ENCODE assay signal across 8 mouse cellular contexts in genomic region chr13:41283256-41283655, GRCm38 (mm10). TPM values are rescaled to one million over a fixed set of nuclear protein-coding genes. Genes with fewer than 3 reads are reported as not detected.
A peak's percentile ranks its signal among the peaks of the same experiment; 100 is the strongest.
DNase-seq lines count a peak whose midpoint lies in the region; ATAC-seq and TF ChIP-seq lines count a peak whose summit lies in the region.

No protein-coding gene starts in this region.

- H3K4me1 ChIP-seq in cerebellum, adult 2 months (ENCODE audit: control insufficient read depth, insufficient read depth, low read length): no peaks in the 10 kb centered on the region
- H3K4me1 ChIP-seq in intestine, embryonic 14.5 days (replicated peaks; ENCODE audit: control insufficient read depth, insufficient read depth, low read length): no peaks in the 10 kb centered on the region

- no peak overlapping the region for H3K9ac ChIP-seq in intestine, embryonic 14.5 days (ENCODE audit: low read length)

- no peak for TF ChIP-seq POLR2A in cerebellum, adult 2 months (IDR thresholded peaks at IDR 0.05; ENCODE audit: borderline replicate concordance, insufficient read depth, low read length)

- no peaks in the 10 kb centered on the region for H3K27me3 ChIP-seq in cerebellum, adult 2 months (ENCODE audit: control insufficient read depth, insufficient read depth, low read length)
- no peaks in the 10 kb centered on the region for H3K27me3 ChIP-seq in intestine, embryonic 14.5 days (replicated peaks; ENCODE audit: control insufficient read depth, insufficient read depth, low read length)

- H3K4me3 ChIP-seq in cerebellum, adult 2 months (replicated peaks; ENCODE audit: insufficient read depth, low read depth, low read length): no peak overlapping the region
- H3K4me3 ChIP-seq in intestine, embryonic 14.5 days (ENCODE audit: low read depth, low read length): no peak overlapping the region

- intact Hi-C loops in left cerebral cortex, postnatal 10 days (cut with DNase I): loop anchor here (1.0 kb wide), 1 partner anchor 289 kb away; no protein-coding TSS in a partner anchor

- WGBS in cerebellum, adult 2 months: 16% methylated on average over 5 of the region's 5 CpGs
- 31% methylated on average over 5 of the region's 5 CpGs for WGBS in intestine, embryonic 14.5 days

- H3K9me3 ChIP-seq in intestine, embryonic 14.5 days (ENCODE audit: control insufficient read depth, low read length): no peaks in the 10 kb centered on the region

- no peak overlapping the region for H3K27ac ChIP-seq in cerebellum, adult 2 months (ENCODE audit: insufficient read depth, low read length)
- no peak overlapping the region for H3K27ac ChIP-seq in intestine, embryonic 14.5 days (ENCODE audit: low read depth)

- peak; percentile 21 for DNase-seq in 3134 (ENCODE audit: extremely low read depth, insufficient read length, low spot score)
- DNase-seq in MN1 (ENCODE audit: low spot score): peak; percentile 65
- DNase-seq in cerebellum, adult 2 months: peak; percentile 49 to 52
- DNase-seq in frontal cortex, adult 2 months (ENCODE audit: extremely low spot score in 1 of 2, low spot score in 1 of 2): peak; percentile 33 to 88
- peak; percentile 78 for DNase-seq in intestine, embryonic 14.5 days (ENCODE audit: low spot score)
- peak; percentile 57 to 69 for DNase-seq in left cerebral cortex, postnatal 10 days (ENCODE audit: extremely low spot score in 1 of 2, low spot score in 2 of 2)
- DNase-seq in natural killer cell, adult 2 months (ENCODE audit: low spot score in 2 of 2): peak; percentile 35 to 61
- peak; percentile 84 for DNase-seq in testis, postnatal 10 days (ENCODE audit: low spot score)

- no peaks in the 10 kb centered on the region for H3K36me3 ChIP-seq in intestine, embryonic 14.5 days (ENCODE audit: control insufficient read depth, insufficient read depth, low read length)

- ATAC-seq in intestine, embryonic 14.5 days (replicated peaks; ENCODE audit: low FRiP score, low TSS enrichment, low read depth): no peak

- peak; percentile 62 for TF ChIP-seq CTCF in cerebellum, adult 2 months (IDR thresholded peaks at IDR 0.05; ENCODE audit: borderline replicate concordance, insufficient read depth, low read depth, low read length)

- no peak overlapping the region for H3K4me2 ChIP-seq in intestine, embryonic 14.5 days (ENCODE audit: low read length)

RNA-seq across cellular contexts. Expression of gene Gm17364, which starts 9.5 kb away (rescaled TPM):
- not detected in 2 replicates for polyA plus RNA-seq in cerebellum, adult 2 months (2012; rRNA removed)
- not detected in 2 replicates for polyA plus RNA-seq in frontal cortex, adult 2 months (2012; rRNA removed)
- not detected in 2 replicates for polyA plus RNA-seq in intestine, embryonic 14.5 days (2014; fragmentation: Nextera tagmentation; extraction: Ambion mirVana)
- not detected for total RNA-seq in left cerebral cortex, postnatal 10 days (2021)

RNA-seq across cellular contexts. Expression of gene Smim13, which starts 33.6 kb away (rescaled TPM):
- 70.5 and 76.2 TPM in 2 replicates for polyA plus RNA-seq in cerebellum, adult 2 months (2012; rRNA removed)
- 101 and 102 TPM in 2 replicates for polyA plus RNA-seq in frontal cortex, adult 2 months (2012; rRNA removed)
- 13.0 TPM in 2 replicates for polyA plus RNA-seq in intestine, embryonic 14.5 days (2014; fragmentation: Nextera tagmentation; extraction: Ambion mirVana)
- 100 to 1,000 TPM; 157 to 163 TPM for total RNA-seq in left cerebral cortex, postnatal 10 days (2021)

Comparison
In these comparisons a context has a peak if more than half of its experiments do, and no peak if none do; other contexts are left out.
1. DNase-seq: peak in every context shown above with its lines; median percentile 84 in testis, postnatal 10 days; 78 in intestine, embryonic 14.5 days; 65 in MN1; 63 in left cerebral cortex, postnatal 10 days; 60 in frontal cortex, adult 2 months; 50 in cerebellum, adult 2 months; 48 in natural killer cell, adult 2 months; 21 in 3134.